Mouse (Mus musculus): Measurements from ENCODE around the gene Spint1. TPM values are rescaled to one million over a fixed set of nuclear protein-coding genes. Genes with fewer than 3 reads are reported as not detected.

Spint1 gene
- 1 to 10 TPM; 2.1 to 2.5 TPM for total RNA-seq (2021)
- long read RNA-seq, experiment 1, partial matches to known transcripts = 0 of 1 reads
- long read RNA-seq, experiment 1, other reads (novel, unspliced or antisense) = 0 of 1 reads
- long read RNA-seq, experiment 2, partial matches to known transcripts = 0 of 3 reads
- long read RNA-seq, experiment 2, other reads (novel, unspliced or antisense) = 1 of 3 reads

- no peak within 1 kb of the TSS for H3K27ac ChIP-seq
- DNase-seq (ENCODE audit: low spot score in 2 of 2) = no peak
- H3K4me3 ChIP-seq = peak within 1 kb of the TSS; percentile 49
- TF ChIP-seq CTCF (conservative IDR thresholded peaks at IDR 0.05) = no peak
Observed at GRCm38 (mm10) chr2:119237210-119237870, at the start of gene Spint1. Spint1 (plus strand) TSS chr2:119237362.

GRCm38 (mm10) chr2:119189029-119189710, 48.0 kb upstream of the Spint1 start:
- Histone ChIP-seq H3K27ac (peak overlapping the region; percentile 28; the same call in 1 of the 2 replicates), H3K4me3 (peak overlapping the region; percentile 46)
- TF ChIP-seq CTCF (conservative IDR thresholded peaks at IDR 0.05) = peak; percentile 72
- DNase-seq (ENCODE audit: low spot score in 2 of 2) = peak; percentile 77 to 89

- Histone ChIP-seq H3K4me3 (no peak overlapping the region), H3K27ac (no peak overlapping the region)
- TF ChIP-seq CTCF (conservative IDR thresholded peaks at IDR 0.05) = no peak
- no peak for DNase-seq (ENCODE audit: low spot score in 2 of 2)
Observed at GRCm38 (mm10) chr2:119190969-119191368, 46.2 kb upstream of the Spint1 start.

- no peak for DNase-seq (ENCODE audit: low spot score in 2 of 2)
- TF ChIP-seq CTCF (conservative IDR thresholded peaks at IDR 0.05) = no peak
- H3K4me3 ChIP-seq = no peak overlapping the region
- peak overlapping the region; percentile 25; the same call in 1 of the 2 replicates for H3K27ac ChIP-seq
Observed at GRCm38 (mm10) chr2:119194140-119194539, 43.0 kb upstream of the Spint1 start.

- Histone ChIP-seq H3K4me3 (no peak overlapping the region), H3K27ac (no peak overlapping the region)
- no peak for TF ChIP-seq CTCF (conservative IDR thresholded peaks at IDR 0.05)
- no peak for DNase-seq (ENCODE audit: low spot score in 2 of 2)
Observed at GRCm38 (mm10) chr2:119196316-119197108, 40.6 kb upstream of the Spint1 start.

GRCm38 (mm10) chr2:119197493-119197892, 39.7 kb upstream of the Spint1 start:
- H3K27ac ChIP-seq = no peak overlapping the region
- H3K4me3 ChIP-seq = no peak overlapping the region
- no peak for TF ChIP-seq CTCF (conservative IDR thresholded peaks at IDR 0.05)
- DNase-seq (ENCODE audit: low spot score in 2 of 2) = no peak

- H3K27ac ChIP-seq = no peak overlapping the region
- no peak for TF ChIP-seq CTCF (conservative IDR thresholded peaks at IDR 0.05)
- no peak for DNase-seq (ENCODE audit: low spot score in 2 of 2)
Observed at GRCm38 (mm10) chr2:119198049-119198448, 39.1 kb upstream of the Spint1 start.

GRCm38 (mm10) chr2:119198934-119199333, 38.2 kb upstream of the Spint1 start:
- Histone ChIP-seq H3K27ac (no peak overlapping the region), H3K4me3 (no peak overlapping the region)
- no peak for DNase-seq (ENCODE audit: low spot score in 2 of 2)
- TF ChIP-seq CTCF (conservative IDR thresholded peaks at IDR 0.05) = no peak

More at GRCm38 (mm10) chr2:119198049-119198448, 39.1 kb upstream of the Spint1 start:
- no peak overlapping the region for H3K4me3 ChIP-seq

DNA sequence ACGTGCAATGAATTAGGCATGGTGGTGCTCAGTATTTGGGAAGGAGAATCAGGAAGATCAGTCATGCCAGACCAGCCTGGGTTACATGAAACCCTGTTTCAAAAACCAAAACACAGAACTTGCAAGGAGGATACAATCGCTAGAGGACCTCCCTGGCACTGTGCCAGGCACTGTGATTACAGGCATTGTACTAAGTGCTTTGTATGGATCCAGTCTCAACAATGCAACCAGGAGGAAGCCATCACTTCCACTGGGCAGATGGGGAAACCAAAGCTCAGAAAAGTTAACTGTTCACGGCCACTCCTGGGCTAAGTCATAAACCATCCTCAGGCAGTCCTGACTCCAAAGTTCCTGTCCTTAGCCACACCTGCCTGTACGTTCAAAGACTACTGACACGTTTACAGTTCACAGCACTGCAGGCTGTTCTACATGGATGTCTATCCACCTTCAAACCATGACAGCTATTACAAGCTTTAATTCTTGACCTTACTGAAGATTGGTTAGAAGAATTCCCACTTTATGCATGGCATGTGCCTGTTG, 34.2 kb upstream of the Spint1 start:
- DNase-seq (ENCODE audit: low spot score in 2 of 2) = no peak
- no peak for TF ChIP-seq CTCF (conservative IDR thresholded peaks at IDR 0.05)
- Histone ChIP-seq H3K27ac (no peak overlapping the region), H3K4me3 (no peak overlapping the region)

DNA sequence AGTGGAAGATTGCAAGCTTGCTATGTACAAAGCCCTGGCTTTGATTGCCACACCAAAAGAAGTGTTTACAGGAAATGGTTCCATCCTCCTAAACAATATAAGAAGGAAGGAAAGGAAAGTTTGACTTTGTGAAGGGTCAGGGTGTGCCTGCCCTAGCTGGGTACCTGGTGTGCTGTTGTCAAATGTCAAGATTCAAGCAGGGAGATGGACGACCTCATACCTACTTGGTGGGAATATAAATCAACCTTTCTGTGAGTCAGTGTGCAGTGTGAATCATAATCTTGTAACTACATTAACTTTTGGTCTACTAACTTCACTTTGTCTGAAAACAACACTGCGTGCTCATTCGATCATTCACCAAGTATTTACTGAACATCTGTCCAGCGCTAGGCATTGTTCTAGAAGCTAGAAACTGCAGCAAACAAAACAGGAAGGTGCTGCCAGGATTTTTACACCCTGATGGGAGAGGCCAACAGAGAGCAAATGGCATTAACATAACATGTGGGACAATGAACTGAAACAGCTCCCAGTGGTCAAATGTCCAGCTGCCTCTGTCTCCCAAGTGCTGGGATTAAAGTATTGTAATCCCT, 33.2 kb upstream of the Spint1 start:
- TF ChIP-seq CTCF (conservative IDR thresholded peaks at IDR 0.05) = no peak
- no peak overlapping the region for H3K4me3 ChIP-seq
- DNase-seq (ENCODE audit: low spot score in 2 of 2) = no peak
- H3K27ac ChIP-seq = no peak overlapping the region

- no peak for DNase-seq (ENCODE audit: low spot score in 2 of 2)
- peak overlapping the region; percentile 79 for H3K4me3 ChIP-seq
- peak overlapping the region; percentile 93 for H3K27ac ChIP-seq
- TF ChIP-seq CTCF (conservative IDR thresholded peaks at IDR 0.05) = no peak
Observed at GRCm38 (mm10) chr2:119207961-119208343, 29.2 kb upstream of the Spint1 start.
